Mouse (Mus musculus) kidney, embryonic 15.5 days (tissue): ENCODE measurements around the gene Hk2. TPM values are rescaled to one million over a fixed set of nuclear protein-coding genes. Genes with fewer than 3 reads are reported as not detected.

Experiments
- ATAC-seq: fragments of 200-750 bp; cut with Nextera tagmentation; replicated peaks from 2 replicates; pipeline ENCODE4 v1.8.0; 2017; ENCODE audit warnings: moderate TSS enrichment; ENCODE audit not compliant: low FRiP score
- H3K27ac ChIP-seq: fragments of 300-500 bp; sonication (generic); 2 replicates; pipeline ENCODE4 v1.5.1; 2015; ENCODE audit warnings: mild to moderate bottlenecking, inconsistent platforms
- H3K27me3 ChIP-seq: fragments of 300-500 bp; sonication (generic); 2 replicates; pipeline ENCODE4 v1.6.1; 2015; ENCODE audit warnings: inconsistent platforms
- H3K36me3 ChIP-seq: fragments of 300-500 bp; sonication (generic); 2 replicates; pipeline ENCODE4 v1.6.1; 2015; ENCODE audit warnings: inconsistent platforms
- H3K4me1 ChIP-seq: fragments of 300-500 bp; sonication (generic); 2 replicates; pipeline ENCODE4 v1.6.1; 2015; ENCODE audit warnings: inconsistent platforms
- H3K4me2 ChIP-seq: fragments of 300-500 bp; sonication (generic); 2 replicates; pipeline ENCODE4 v1.6.1; 2015; ENCODE audit warnings: moderate library complexity, mild to moderate bottlenecking, inconsistent platforms
- H3K4me3 ChIP-seq: fragments of 300-500 bp; sonication (generic); replicated peaks from 2 replicates; pipeline ENCODE4 v1.5.1; 2015; ENCODE audit warnings: mild to moderate bottlenecking, inconsistent platforms
- H3K9ac ChIP-seq: fragments of 300-500 bp; sonication (generic); 2 replicates; pipeline ENCODE4 v1.6.1; 2015; ENCODE audit warnings: mild to moderate bottlenecking, inconsistent platforms
- H3K9me3 ChIP-seq: fragments of 300-500 bp; sonication (generic); replicated peaks from 2 replicates; pipeline ENCODE4 v1.6.1; 2016; ENCODE audit warnings: inconsistent platforms
- WGBS: fragments of 180-500 bp; shearing (Covaris S2); methylation state at CpG from one replicate; pipeline ENCODE4 v1.1.7; 2015; ENCODE audit warnings: mixed read lengths; 5-methylcytosine and 5-hydroxymethylcytosine counted together
- polyA plus RNA-seq: library from polyadenylated mRNA; unstranded; fragments of >200 nt; fragmentation: Nextera tagmentation; extraction: Ambion mirVana; gene quantifications from 2 replicates; pipeline ENCODE4 v1.2.1, GENCODE M21; 2015

Gene Hk2
- polyA plus RNA-seq, 1 experiment from 2014 or later = 19.0 TPM

- WGBS = 85% methylated on average over 12 of the region's 12 CpGs
- no peaks in the 10 kb centered on the region for H3K36me3 ChIP-seq
- H3K9ac ChIP-seq = no peak overlapping the region
- peaks cover 52% of the 10 kb centered on the region for H3K4me1 ChIP-seq
- H3K4me2 ChIP-seq = no peak overlapping the region
- H3K9me3 ChIP-seq = no peaks in the 10 kb centered on the region
- no peak overlapping the region for H3K4me3 ChIP-seq
- no peak for ATAC-seq
- no peak overlapping the region for H3K27ac ChIP-seq
- H3K27me3 ChIP-seq = no peaks in the 10 kb centered on the region
These were observed 6.3 kb downstream of the Hk2 start for GRCm38 (mm10) chr6:82767734-82768586.

GRCm38 (mm10) chr6:82766636-82767035 lies 7.6 kb downstream of the Hk2 start:
- 67% methylated on average over 4 of the region's 4 CpGs for WGBS
- no peak for ATAC-seq
- Histone ChIP-seq H3K4me3 (no peak overlapping the region), H3K27me3 (no peaks in the 10 kb centered on the region), H3K4me2 (no peak overlapping the region), H3K4me1 (peaks cover 43% of the 10 kb centered on the region), H3K36me3 (no peaks in the 10 kb centered on the region), H3K9ac (no peak overlapping the region), H3K9me3 (no peaks in the 10 kb centered on the region), H3K27ac (no peak overlapping the region)

- H3K4me2 ChIP-seq = no peak overlapping the region
- no peak overlapping the region for H3K4me3 ChIP-seq
- no peak for ATAC-seq
- H3K4me1 ChIP-seq = peaks cover 32% of the 10 kb centered on the region
- no peaks in the 10 kb centered on the region for H3K36me3 ChIP-seq
- no peaks in the 10 kb centered on the region for H3K27me3 ChIP-seq
- H3K9me3 ChIP-seq = no peaks in the 10 kb centered on the region
- no peak overlapping the region for H3K27ac ChIP-seq
- H3K9ac ChIP-seq = no peak overlapping the region
- WGBS = 95% methylated on average over 2 of the region's 2 CpGs
These were observed 9.0 kb downstream of the Hk2 start for GRCm38 (mm10) chr6:82765261-82765660.

GRCm38 (mm10) chr6:82763871-82764503 lies 10.3 kb downstream of the Hk2 start:
- H3K4me2 ChIP-seq = no peak overlapping the region
- H3K4me3 ChIP-seq = no peak overlapping the region
- H3K9me3 ChIP-seq = no peaks in the 10 kb centered on the region
- H3K36me3 ChIP-seq = peaks cover 4% of the 10 kb centered on the region; the same call in 1 of the 2 replicates
- H3K27ac ChIP-seq = no peak overlapping the region
- H3K9ac ChIP-seq = no peak overlapping the region
- WGBS = 42% methylated on average over 9 of the region's 9 CpGs
- H3K27me3 ChIP-seq = no peaks in the 10 kb centered on the region
- peaks cover 21% of the 10 kb centered on the region for H3K4me1 ChIP-seq
- ATAC-seq = 0 out of 2 replicates have a peak, but pooled peaks have one; percentile 27

- no peak overlapping the region for H3K4me2 ChIP-seq
- no peak for ATAC-seq
- H3K4me3 ChIP-seq = no peak overlapping the region
- H3K27ac ChIP-seq = no peak overlapping the region
- no peaks in the 10 kb centered on the region for H3K9me3 ChIP-seq
- WGBS = 66% methylated on average over 2 of the region's 2 CpGs
- peaks cover 13% of the 10 kb centered on the region; the same call in 1 of the 2 replicates for H3K36me3 ChIP-seq
- no peaks in the 10 kb centered on the region for H3K27me3 ChIP-seq
- peaks cover 21% of the 10 kb centered on the region for H3K4me1 ChIP-seq
- no peak overlapping the region for H3K9ac ChIP-seq
These were observed 11.5 kb downstream of the Hk2 start for GRCm38 (mm10) chr6:82762728-82763127.

GRCm38 (mm10) chr6:82760749-82761357 lies 13.4 kb downstream of the Hk2 start:
- no peak overlapping the region for H3K27ac ChIP-seq
- no peaks in the 10 kb centered on the region for H3K27me3 ChIP-seq
- no peaks in the 10 kb centered on the region for H3K9me3 ChIP-seq
- no peak overlapping the region for H3K4me2 ChIP-seq
- ATAC-seq = no peak
- no peak overlapping the region for H3K4me3 ChIP-seq
- peaks cover 16% of the 10 kb centered on the region; the same call in 1 of the 2 replicates for H3K36me3 ChIP-seq
- H3K9ac ChIP-seq = no peak overlapping the region
- whole genome bisulfite sequencing = 81% methylated on average over 3 of the region's 3 CpGs
- peaks cover 21% of the 10 kb centered on the region for H3K4me1 ChIP-seq

GRCm38 (mm10) chr6:82759241-82759640 lies 15.0 kb downstream of the Hk2 start:
- Histone ChIP-seq H3K27ac (no peak overlapping the region), H3K4me2 (no peak overlapping the region), H3K9ac (no peak overlapping the region), H3K4me3 (no peak overlapping the region), H3K27me3 (no peaks in the 10 kb centered on the region), H3K36me3 (peaks cover 19% of the 10 kb centered on the region; the same call in 1 of the 2 replicates), H3K4me1 (peaks cover 15% of the 10 kb centered on the region), H3K9me3 (no peaks in the 10 kb centered on the region)
- WGBS = 94% methylated on average over 5 of the region's 5 CpGs
- no peak for ATAC-seq

GRCm38 (mm10) chr6:82756799-82757210 lies 17.4 kb downstream of the Hk2 start:
- H3K27ac ChIP-seq = no peak overlapping the region
- no peak for ATAC-seq
- H3K4me1 ChIP-seq = peaks cover 5% of the 10 kb centered on the region; the same call in 1 of the 2 replicates
- H3K9ac ChIP-seq = no peak overlapping the region
- no peaks in the 10 kb centered on the region for H3K27me3 ChIP-seq
- WGBS = 80% methylated on average over 9 of the region's 9 CpGs
- peaks cover 19% of the 10 kb centered on the region; the same call in 1 of the 2 replicates for H3K36me3 ChIP-seq
- H3K9me3 ChIP-seq = no peaks in the 10 kb centered on the region
- H3K4me2 ChIP-seq = no peak overlapping the region
- no peak overlapping the region for H3K4me3 ChIP-seq

- Histone ChIP-seq H3K36me3 (peaks cover 19% of the 10 kb centered on the region; the same call in 1 of the 2 replicates), H3K27me3 (no peaks in the 10 kb centered on the region), H3K4me3 (no peak overlapping the region), H3K27ac (no peak overlapping the region), H3K4me2 (no peak overlapping the region), H3K9me3 (no peaks in the 10 kb centered on the region), H3K9ac (no peak overlapping the region), H3K4me1 (peaks cover 5% of the 10 kb centered on the region; the same call in 1 of the 2 replicates)
- no peak for ATAC-seq
- WGBS = 78% methylated on average over 7 of the region's 7 CpGs
These were observed 18.0 kb downstream of the Hk2 start for GRCm38 (mm10) chr6:82756216-82756615.

- no peak overlapping the region for H3K4me2 ChIP-seq
- no peak overlapping the region for H3K27ac ChIP-seq
- no peaks in the 10 kb centered on the region for H3K9me3 ChIP-seq
- ATAC-seq = no peak
- peaks cover 19% of the 10 kb centered on the region; the same call in 1 of the 2 replicates for H3K36me3 ChIP-seq
- H3K9ac ChIP-seq = no peak overlapping the region
- no peak overlapping the region for H3K4me3 ChIP-seq
- H3K4me1 ChIP-seq = peaks cover 5% of the 10 kb centered on the region; the same call in 1 of the 2 replicates
- no peaks in the 10 kb centered on the region for H3K27me3 ChIP-seq
- 57% methylated on average over 2 of the region's 2 CpGs for whole genome bisulfite sequencing
These were observed 18.9 kb downstream of the Hk2 start for GRCm38 (mm10) chr6:82755338-82755737.

- WGBS = 93% methylated on average over 6 of the region's 6 CpGs
- Histone ChIP-seq H3K4me2 (no peak overlapping the region), H3K36me3 (peaks cover 19% of the 10 kb centered on the region; the same call in 1 of the 2 replicates), H3K9me3 (no peaks in the 10 kb centered on the region), H3K4me1 (peaks cover 5% of the 10 kb centered on the region; the same call in 1 of the 2 replicates), H3K27ac (no peak overlapping the region), H3K27me3 (no peaks in the 10 kb centered on the region), H3K4me3 (no peak overlapping the region), H3K9ac (no peak overlapping the region)
- no peak for ATAC-seq
These were observed 19.5 kb downstream of the Hk2 start for GRCm38 (mm10) chr6:82754769-82755168.
